Mouse (Mus musculus) embryo, embryonic 10.5 days (tissue): ENCODE data around the gene Rasgrp1.
A peak's percentile ranks its signal among the peaks of the same experiment; 100 is the strongest.

Source experiments
- DNase-seq: peaks from one replicate; pipeline ENCODE4 v3.0.0-alpha.2; 2015; ENCODE audit warnings: low spot score

Rasgrp1 gene

DNA sequence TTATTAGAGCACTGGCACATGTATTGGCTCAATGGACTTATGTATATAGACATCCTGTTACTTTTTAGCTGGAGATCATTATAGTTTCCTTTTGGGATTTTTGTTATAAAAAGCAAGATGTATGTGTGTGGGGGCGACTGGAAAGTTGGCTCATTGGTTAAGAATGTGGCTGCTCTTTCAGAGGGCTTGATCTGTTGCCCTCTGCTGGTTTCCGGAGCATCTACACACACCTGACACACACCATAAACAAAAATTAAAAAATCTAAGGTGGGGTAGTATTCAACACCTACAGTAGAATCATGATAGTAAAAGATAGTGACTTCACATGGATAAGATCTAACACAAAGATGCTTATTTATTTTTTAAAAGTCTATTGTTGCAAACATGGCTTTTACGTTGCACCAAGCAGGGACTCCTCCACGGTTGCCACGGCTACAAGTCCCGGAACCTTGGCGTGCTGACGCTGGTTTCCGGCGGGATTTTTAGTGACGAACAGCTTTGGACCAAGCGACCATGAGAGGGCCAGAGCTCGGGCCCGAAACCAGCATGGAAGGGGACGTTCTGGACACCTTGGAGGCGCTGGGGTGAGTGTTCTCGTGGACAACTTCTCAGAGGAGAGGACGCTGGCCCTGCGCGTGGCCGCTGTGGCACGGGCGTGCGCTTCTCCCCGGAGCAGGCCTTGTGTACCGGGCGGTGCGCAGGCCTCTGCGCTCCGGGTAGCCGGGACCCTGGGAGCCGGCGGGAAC, 93.4 kb downstream of the Rasgrp1 start, which contains the start of gene Fam98b:
TSS of gene Fam98b (plus strand) at position 485 of the 746 bp plus-strand sequence.
- DNase-seq, result peak; percentile 97

DNA sequence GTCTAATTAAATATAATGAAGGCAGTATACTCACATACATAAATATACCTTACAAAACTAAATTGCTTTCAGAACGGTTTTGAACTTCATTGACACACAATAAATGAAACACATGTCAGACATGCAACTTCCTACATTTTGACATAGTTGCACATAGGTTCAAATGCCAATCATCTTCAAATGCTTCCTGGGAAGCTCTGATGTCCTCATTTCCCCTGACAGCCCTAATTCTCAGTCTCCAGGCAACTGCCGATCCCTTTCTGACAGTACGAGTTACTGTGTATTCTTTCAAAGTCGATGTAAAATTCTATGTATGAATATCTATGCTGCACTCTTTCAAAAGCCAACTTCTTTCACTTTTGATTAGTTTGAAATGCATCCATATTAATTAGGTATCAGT, 100.8 kb downstream of the Rasgrp1 start:
- no peak for DNase-seq

DNA sequence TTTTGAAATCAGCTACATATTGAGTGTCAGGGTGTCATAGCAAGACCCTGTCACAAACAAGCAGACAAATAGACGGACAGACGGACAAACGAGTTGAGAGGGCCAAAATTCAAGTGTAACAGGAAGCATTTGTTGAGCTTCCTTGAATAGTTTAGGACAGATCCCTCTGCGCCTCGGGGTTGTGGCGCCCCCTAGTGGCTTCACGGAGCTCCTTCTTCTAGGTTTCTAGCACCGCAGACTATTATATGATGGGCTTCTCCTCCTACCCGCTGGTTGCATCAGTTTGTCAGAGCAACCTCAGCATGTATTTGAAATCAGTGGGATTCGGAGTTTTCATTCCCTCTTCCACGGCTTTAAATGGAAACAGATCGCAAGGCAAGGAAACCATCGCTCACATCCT, 111.5 kb downstream of the Rasgrp1 start:
- peak; percentile 90 for DNase-seq

DNA sequence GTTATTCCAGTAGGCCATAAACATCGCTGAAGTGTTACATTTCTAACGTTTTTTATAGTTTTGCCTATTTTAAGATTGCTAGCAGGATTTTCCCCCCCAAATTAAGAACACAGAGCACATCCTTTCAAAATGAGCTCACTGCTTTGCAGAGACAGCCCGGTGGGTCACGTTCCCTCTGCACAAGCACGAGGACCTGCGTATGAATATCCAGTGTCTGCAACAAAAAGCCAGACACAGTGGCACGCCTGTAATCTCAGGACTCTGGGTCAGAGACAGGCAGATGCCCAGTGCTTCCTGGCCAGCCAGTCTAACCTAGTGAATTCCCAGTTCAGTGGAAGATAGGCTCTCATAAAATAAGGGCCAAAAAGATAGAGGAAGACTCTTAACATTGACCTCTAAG, 112.5 kb downstream of the Rasgrp1 start:
- DNase-seq, result no peak
